Mouse (Mus musculus) limb, embryonic 13.5 days (tissue): ENCODE data around the gene Trub2. TPM values are rescaled to one million over a fixed set of nuclear protein-coding genes. Genes with fewer than 3 reads are reported as not detected.
A peak's percentile ranks its signal among the peaks of the same experiment; 100 is the strongest.
"Not testable (repeated sequence)": the region's sequence is repeated elsewhere in the genome, so short reads cannot be mapped to it uniquely, and the experiment has no call there.

Source experiments
- ATAC-seq: fragments of 200-750 bp; cut with Nextera tagmentation; 2 replicates; pipeline ENCODE4 v1.8.0; 2017; ENCODE audit warnings: low read depth, moderate number of reproducible peaks, moderate TSS enrichment; ENCODE audit not compliant: low FRiP score
- H3K27ac ChIP-seq: fragments of 300-500 bp; sonication (generic); 2 replicates; pipeline ENCODE4 v1.5.1; 2015; ENCODE audit warnings: inconsistent platforms, mild to moderate bottlenecking, moderate library complexity
- H3K27me3 ChIP-seq: fragments of 300-500 bp; sonication (generic); 2 replicates; pipeline ENCODE4 v1.6.1; 2015; ENCODE audit warnings: mild to moderate bottlenecking, inconsistent platforms
- H3K36me3 ChIP-seq: fragments of 300-500 bp; sonication (generic); 2 replicates; pipeline ENCODE4 v1.6.1; 2015; ENCODE audit warnings: inconsistent platforms, mild to moderate bottlenecking, moderate library complexity
- H3K4me1 ChIP-seq: fragments of 300-500 bp; sonication (generic); 2 replicates; pipeline ENCODE4 v1.6.1; 2015; ENCODE audit warnings: inconsistent platforms
- H3K4me2 ChIP-seq: fragments of 300-500 bp; sonication (generic); replicated peaks from 2 replicates; pipeline ENCODE4 v1.6.1; 2015; ENCODE audit warnings: inconsistent platforms, mild to moderate bottlenecking, moderate library complexity
- H3K4me3 ChIP-seq: fragments of 300-500 bp; sonication (generic); 2 replicates; pipeline ENCODE4 v1.5.1; 2015; ENCODE audit warnings: moderate library complexity, mild to moderate bottlenecking, inconsistent platforms
- H3K9ac ChIP-seq: fragments of 300-500 bp; sonication (generic); 2 replicates; pipeline ENCODE4 v1.6.1; 2015; ENCODE audit warnings: mild to moderate bottlenecking, inconsistent platforms
- H3K9me3 ChIP-seq: fragments of 300-500 bp; sonication (generic); 2 replicates; pipeline ENCODE4 v1.6.1; 2016; ENCODE audit warnings: inconsistent platforms
- WGBS: fragments of 180-500 bp; shearing (Covaris S2); methylation state at CpG from one replicate; pipeline ENCODE4 v1.1.7; 2015; 5-methylcytosine and 5-hydroxymethylcytosine counted together
- polyA plus RNA-seq: library from polyadenylated mRNA; unstranded; fragments of >200 nt; fragmentation: Nextera tagmentation; extraction: Ambion mirVana; gene quantifications from 2 replicates; pipeline ENCODE4 v1.2.1, GENCODE M21; 2015

The Trub2 gene
- polyA plus RNA-seq, 1 experiment from 2014 or later: 50.1 TPM

- H3K9me3 ChIP-seq: no peaks in the 10 kb centered on the region
- H3K9ac ChIP-seq: no peak overlapping the region
- H3K27ac ChIP-seq: no peak overlapping the region
- ATAC-seq: no peak
- no peaks in the 10 kb centered on the region for H3K27me3 ChIP-seq
- no peak overlapping the region for H3K4me3 ChIP-seq
- peaks cover 62% of the 10 kb centered on the region for H3K36me3 ChIP-seq
- H3K4me1 ChIP-seq: peaks cover 8% of the 10 kb centered on the region; the same call in 1 of the 2 replicates
- no peak overlapping the region for H3K4me2 ChIP-seq
- WGBS: 78% methylated on average over 11 of the region's 11 CpGs
These were observed 27.5 kb upstream of the Trub2 start for GRCm38 (mm10) chr2:29815678-29816371.

- Histone ChIP-seq H3K36me3 (peaks cover 43% of the 10 kb centered on the region), H3K9ac (peak overlapping the region; percentile 88), H3K4me2 (peak overlapping the region; percentile 85), H3K27ac (no peak overlapping the region), H3K9me3 (no peaks in the 10 kb centered on the region), H3K4me3 (peak overlapping the region; percentile 89), H3K27me3 (no peaks in the 10 kb centered on the region), H3K4me1 (peaks cover 14% of the 10 kb centered on the region)
- ATAC-seq: no peak
- 20% methylated on average over 6 of the region's 6 CpGs for WGBS
These were observed 15.1 kb upstream of the Trub2 start for GRCm38 (mm10) chr2:29803400-29803831.

- no peak; the same call in none of the 2 replicates for ATAC-seq
- peak overlapping the region; percentile 85 for H3K4me2 ChIP-seq
- peak overlapping the region; percentile 76 for H3K27ac ChIP-seq
- H3K36me3 ChIP-seq: peaks cover 37% of the 10 kb centered on the region
- H3K9ac ChIP-seq: peak overlapping the region; percentile 88
- 0% methylated on average over 30 of the region's 39 CpGs for WGBS
- no peaks in the 10 kb centered on the region for H3K9me3 ChIP-seq
- no peaks in the 10 kb centered on the region for H3K27me3 ChIP-seq
- H3K4me1 ChIP-seq: peaks cover 14% of the 10 kb centered on the region
- H3K4me3 ChIP-seq: peak overlapping the region; percentile 89
These were observed 14.5 kb upstream of the Trub2 start for GRCm38 (mm10) chr2:29802827-29803201.

GRCm38 (mm10) chr2:29802075-29802826, 13.9 kb upstream of the Trub2 start, which contains the start of gene Slc27a4:
Slc27a4 (plus strand) TSS chr2:29802634.
- H3K9me3 ChIP-seq: no peaks in the 10 kb centered on the region
- H3K4me3 ChIP-seq: peak within 1 kb of the TSS; percentile 89
- 5% methylated on average over 28 of the region's 28 CpGs for WGBS
- H3K27ac ChIP-seq: peak within 1 kb of the TSS; percentile 76
- no peaks in the 10 kb centered on the region for H3K27me3 ChIP-seq
- ATAC-seq: peak; percentile 98
- H3K9ac ChIP-seq: peak within 1 kb of the TSS; percentile 88
- H3K4me2 ChIP-seq: peak within 1 kb of the TSS; percentile 85
- H3K36me3 ChIP-seq: peaks cover 32% of the 10 kb centered on the region
- H3K4me1 ChIP-seq: peaks cover 14% of the 10 kb centered on the region

- no peak overlapping the region for H3K9ac ChIP-seq
- 97% methylated on average over 2 of the region's 2 CpGs for WGBS
- H3K36me3 ChIP-seq: peaks cover 57% of the 10 kb centered on the region
- H3K27me3 ChIP-seq: no peaks in the 10 kb centered on the region
- ATAC-seq: no peak
- H3K4me1 ChIP-seq: peaks cover 9% of the 10 kb centered on the region
- H3K9me3 ChIP-seq: no peaks in the 10 kb centered on the region
- no peak overlapping the region for H3K4me2 ChIP-seq
- no peak overlapping the region for H3K4me3 ChIP-seq
- H3K27ac ChIP-seq: no peak overlapping the region
These were observed 4.6 kb upstream of the Trub2 start for GRCm38 (mm10) chr2:29792772-29793487.

GRCm38 (mm10) chr2:29787104-29787917, 991 bp downstream of the Trub2 start, which contains the start of gene Coq4:
Coq4 (plus strand) TSS chr2:29787493.
- WGBS: 2% methylated on average over 31 of the region's 31 CpGs
- peak; percentile 87 for ATAC-seq
- Histone ChIP-seq H3K4me3 (peak within 1 kb of the TSS; percentile 65), H3K4me2 (peak within 1 kb of the TSS; percentile 83), H3K9ac (peak within 1 kb of the TSS; percentile 77), H3K4me1 (peaks cover 19% of the 10 kb centered on the region), H3K27me3 (no peaks in the 10 kb centered on the region), H3K36me3 (peaks cover 60% of the 10 kb centered on the region), H3K27ac (peak within 1 kb of the TSS; percentile 67), H3K9me3 (0 out of 2 replicates have a peak, but pooled peaks cover 2% of the 10 kb centered on the region)

- Histone ChIP-seq H3K27me3 (no peaks in the 10 kb centered on the region), H3K9ac (no peak overlapping the region), H3K27ac (no peak overlapping the region), H3K4me1 (peaks cover 19% of the 10 kb centered on the region), H3K9me3 (peaks cover 10% of the 10 kb centered on the region), H3K4me2 (no peak overlapping the region), H3K36me3 (peaks cover 68% of the 10 kb centered on the region), H3K4me3 (no peak overlapping the region)
- ATAC-seq: no peak
- WGBS: 88% methylated on average over 4 of the region's 4 CpGs
These were observed 4.0 kb downstream of the Trub2 start for GRCm38 (mm10) chr2:29784290-29784689.

GRCm38 (mm10) chr2:29781256-29781655, 7.0 kb downstream of the Trub2 start:
- not testable (repeated sequence) for H3K4me2 ChIP-seq, ATAC-seq, H3K27me3 ChIP-seq, H3K9ac ChIP-seq, H3K27ac ChIP-seq, H3K4me1 ChIP-seq, H3K4me3 ChIP-seq
- H3K36me3 ChIP-seq: peaks cover 97% of the 10 kb centered on the region
- WGBS: 91% methylated on average over 2 of the region's 2 CpGs
- peaks cover 10% of the 10 kb centered on the region for H3K9me3 ChIP-seq

- H3K36me3 ChIP-seq: peaks cover 53% of the 10 kb centered on the region
- H3K9me3 ChIP-seq: no peaks in the 10 kb centered on the region
- no peaks in the 10 kb centered on the region for H3K4me1 ChIP-seq
- WGBS: 93% methylated on average over 4 of the region's 4 CpGs
- H3K27me3 ChIP-seq: no peaks in the 10 kb centered on the region
- no peak overlapping the region for H3K9ac ChIP-seq
- ATAC-seq: no peak
- no peak overlapping the region for H3K27ac ChIP-seq
- H3K4me2 ChIP-seq: no peak overlapping the region
- no peak overlapping the region for H3K4me3 ChIP-seq
These were observed 15.0 kb downstream of the Trub2 start for GRCm38 (mm10) chr2:29773323-29773722.

- Histone ChIP-seq H3K4me2 (no peak overlapping the region), H3K4me3 (no peak overlapping the region), H3K27me3 (no peaks in the 10 kb centered on the region), H3K27ac (no peak overlapping the region), H3K9ac (no peak overlapping the region), H3K9me3 (no peaks in the 10 kb centered on the region), H3K4me1 (no peaks in the 10 kb centered on the region), H3K36me3 (peaks cover 38% of the 10 kb centered on the region)
- 82% methylated on average over 8 of the region's 8 CpGs for WGBS
- no peak for ATAC-seq
These were observed 16.5 kb downstream of the Trub2 start for GRCm38 (mm10) chr2:29771611-29772461.

GRCm38 (mm10) chr2:29770162-29770561, 18.1 kb downstream of the Trub2 start:
- H3K9ac ChIP-seq: no peak overlapping the region
- H3K36me3 ChIP-seq: peaks cover 25% of the 10 kb centered on the region
- no peak overlapping the region for H3K4me3 ChIP-seq
- no peaks in the 10 kb centered on the region for H3K27me3 ChIP-seq
- H3K9me3 ChIP-seq: no peaks in the 10 kb centered on the region
- ATAC-seq: no peak
- H3K4me1 ChIP-seq: no peaks in the 10 kb centered on the region
- no peak overlapping the region for H3K27ac ChIP-seq
- no peak overlapping the region for H3K4me2 ChIP-seq
